Mouse (Mus musculus) kidney, postnatal 14 days (tissue): ENCODE results near the gene Sf3a2.
A peak's percentile ranks its signal among the peaks of the same experiment; 100 is the strongest.

Source experiments
- DNase-seq: peaks from one replicate; pipeline ENCODE4 v3.0.0; 2022; ENCODE audit warnings: mixed read lengths

The Sf3a2 gene

DNA sequence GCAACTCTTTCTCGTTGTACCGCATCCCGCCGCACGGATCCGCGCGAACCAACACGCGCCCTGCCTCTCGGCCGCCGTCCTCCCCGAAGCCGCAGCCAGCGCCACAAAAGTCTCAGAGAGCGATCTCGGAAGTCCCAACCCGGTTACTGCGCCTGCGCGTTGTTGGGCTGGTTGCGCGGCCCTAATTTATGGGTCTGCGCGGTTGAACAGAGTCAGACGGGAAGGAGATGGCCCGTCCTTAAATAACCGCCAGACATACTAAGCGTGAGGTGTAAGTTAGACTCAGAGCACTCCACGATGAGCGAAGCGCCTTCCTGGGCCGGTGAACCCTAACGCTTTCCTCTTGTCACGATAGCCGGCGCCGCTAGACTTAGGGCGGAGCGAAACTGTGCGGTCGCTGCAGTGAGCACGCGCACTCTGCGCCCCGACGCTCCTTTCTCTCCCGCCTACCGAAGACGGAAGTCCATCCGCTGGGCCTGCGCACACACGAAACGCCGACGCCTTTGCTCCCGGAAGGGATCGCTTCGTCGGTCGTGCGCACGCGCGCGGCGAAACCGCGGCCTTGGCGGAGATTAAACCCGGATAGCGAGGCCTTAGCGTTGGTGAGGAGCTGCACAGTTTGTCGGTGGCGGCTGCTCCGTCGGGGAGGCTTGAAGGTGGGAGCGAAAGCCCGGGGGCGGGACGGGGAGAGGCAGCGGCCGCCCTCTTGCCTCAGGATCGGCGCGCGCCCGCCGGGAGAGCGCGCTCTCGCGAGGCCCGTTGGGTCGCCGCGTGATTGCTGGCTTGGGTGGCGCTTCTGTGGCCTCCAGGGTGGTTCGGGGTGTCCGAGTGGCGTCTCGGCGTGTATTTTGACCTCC lies at the start of gene Sf3a2, which contains the start of gene Plekhj1:
Sf3a2 (plus strand) TSS at position 49 of the 857 bp plus-strand sequence.
Plekhj1 (minus strand) TSS at position 477 of the 857 bp plus-strand sequence.
- peak; percentile 97 for DNase-seq

DNA sequence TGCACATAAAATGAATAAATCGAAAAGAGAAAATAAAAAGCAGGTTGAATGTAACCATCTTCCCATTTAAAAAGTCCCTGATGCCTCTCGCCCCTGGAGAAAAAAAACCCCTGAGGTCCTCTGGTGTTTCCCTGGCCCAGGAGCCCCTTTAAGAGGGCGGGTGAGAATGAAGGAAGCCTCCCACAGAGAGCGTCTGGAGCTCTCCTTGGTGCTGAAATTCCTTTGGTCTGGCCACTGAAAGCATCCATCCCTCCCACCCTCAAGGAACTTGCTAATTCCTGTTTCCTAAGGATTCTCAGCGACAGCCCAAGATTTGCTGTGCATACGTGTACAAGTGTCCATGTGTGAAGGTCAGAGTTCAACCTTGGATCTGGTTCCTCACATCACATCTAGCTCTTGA lies 49.4 kb upstream of the Sf3a2 start:
- peak; percentile 80 for DNase-seq

DNA sequence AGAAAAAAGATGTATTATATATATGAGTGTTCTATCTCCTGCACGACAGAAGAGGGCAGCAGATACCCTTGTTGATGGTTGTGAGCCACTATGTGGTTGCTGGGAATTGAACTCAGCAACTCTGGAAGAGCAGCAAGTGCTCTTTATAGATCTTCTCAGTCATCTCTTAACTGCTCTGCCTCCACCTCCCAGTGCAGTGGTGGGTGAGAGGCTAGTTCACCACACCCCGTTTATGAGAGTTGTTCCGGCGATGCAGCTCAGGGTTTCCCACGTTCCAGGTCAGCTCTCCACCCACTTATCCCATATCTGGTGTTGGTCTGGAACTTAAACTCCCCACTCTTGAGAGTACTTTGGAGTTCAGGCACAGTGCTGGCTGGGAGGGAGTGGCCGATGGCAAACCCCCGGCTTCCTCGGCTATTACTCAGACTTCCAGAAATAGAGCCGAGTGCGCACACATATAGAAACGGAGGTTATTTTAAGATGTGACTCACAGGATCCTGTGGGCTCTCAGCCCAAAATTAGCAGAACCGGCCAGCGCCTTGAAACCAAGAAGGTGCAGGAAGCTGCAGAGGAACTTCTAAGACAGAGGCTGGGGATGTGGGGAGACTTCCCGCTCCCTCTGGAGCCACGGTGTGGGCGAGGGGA lies 46.7 kb upstream of the Sf3a2 start:
- peak; percentile 70 for DNase-seq

DNA sequence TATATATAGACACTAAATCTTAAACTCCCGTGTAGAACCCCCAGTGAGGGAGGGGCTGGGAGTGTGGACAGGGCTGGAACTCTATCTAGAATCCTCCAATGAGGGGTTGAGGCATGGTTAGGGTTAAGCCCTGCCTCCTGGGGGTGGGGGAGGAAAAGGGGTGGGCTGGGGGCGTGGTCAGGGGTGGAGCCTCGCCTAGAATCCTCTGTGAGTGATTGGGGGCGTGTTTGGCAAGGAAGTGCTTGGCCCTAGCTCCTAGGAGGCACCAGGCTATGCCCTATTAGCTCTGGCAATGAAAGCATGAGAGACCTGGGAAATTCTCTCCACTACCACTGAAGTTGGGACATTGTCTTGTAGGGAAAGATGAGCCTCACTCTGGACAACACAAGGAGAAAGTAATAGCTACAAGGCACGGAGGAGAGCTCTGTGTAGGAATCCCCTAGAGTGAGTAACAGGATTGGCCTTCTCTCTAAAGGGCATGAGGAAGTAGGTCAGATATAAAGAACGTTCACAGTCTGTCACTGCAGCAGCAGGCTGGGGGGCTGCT lies 45.8 kb upstream of the Sf3a2 start:
- DNase-seq: peak; percentile 89

DNA sequence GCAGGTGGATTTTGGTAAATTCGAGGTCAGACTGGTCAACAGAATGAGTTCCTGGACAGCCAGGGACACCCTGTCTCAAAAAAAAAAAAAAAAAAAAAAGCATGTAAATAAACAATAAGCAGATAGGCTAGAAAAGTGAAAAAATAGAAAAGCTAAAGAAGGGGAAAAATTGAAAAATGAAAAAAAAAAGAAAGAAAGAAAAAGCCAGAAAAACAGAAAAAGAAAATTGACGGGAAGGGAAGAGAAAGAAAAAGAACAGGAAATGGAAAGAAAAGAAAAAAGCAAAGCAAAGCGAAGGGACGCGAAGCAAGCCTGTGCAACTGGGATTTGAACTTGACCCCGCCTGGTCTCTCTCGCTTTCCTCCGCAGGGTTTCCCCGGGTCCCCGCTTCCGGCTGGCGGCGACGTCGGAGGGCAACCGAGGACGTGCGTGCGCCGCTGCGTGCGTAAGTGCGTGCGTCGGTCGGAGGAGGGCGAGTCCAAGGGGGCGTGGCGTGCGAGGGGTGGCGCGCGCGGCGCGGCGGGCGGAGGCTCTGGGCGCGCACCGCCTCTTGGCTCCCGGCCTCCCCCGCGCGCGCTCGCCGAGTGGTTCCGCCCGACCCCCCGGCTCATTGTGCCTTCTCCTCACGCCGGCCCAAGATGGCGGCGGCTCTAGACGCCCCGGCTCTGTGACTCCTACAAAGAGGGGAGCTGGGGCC lies 43.3 kb upstream of the Sf3a2 start, which contains the start of gene Dot1l:
Dot1l (plus strand) TSS at position 613 of the 697 bp plus-strand sequence.
- peak; percentile 99 for DNase-seq

GRCm38 (mm10) chr10:80755291-80756015 lies 42.5 kb upstream of the Sf3a2 start:
- no peak for DNase-seq

GRCm38 (mm10) chr10:80756099-80756498 lies 41.9 kb upstream of the Sf3a2 start:
- DNase-seq: no peak

DNA sequence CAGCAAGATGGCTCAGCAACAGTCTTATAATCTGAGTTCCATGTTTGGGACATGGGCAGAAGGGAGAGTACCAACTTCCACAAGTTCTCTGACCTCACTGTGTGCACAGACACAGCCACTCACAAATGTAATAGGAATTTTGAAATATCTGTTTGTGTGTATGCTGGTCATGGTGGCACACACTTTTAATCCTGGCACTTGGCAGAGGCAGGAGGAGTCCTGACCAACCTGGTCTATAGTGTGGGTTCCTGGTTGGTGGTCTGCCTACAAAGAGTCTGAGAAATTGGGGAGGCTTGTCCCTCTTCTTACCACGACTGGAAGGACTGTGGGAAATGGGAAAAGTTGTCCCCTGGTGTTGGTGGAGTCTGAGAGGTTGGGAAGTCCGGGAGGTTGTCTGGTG lies 41.5 kb upstream of the Sf3a2 start:
- no peak for DNase-seq

- no peak for DNase-seq
Observed at GRCm38 (mm10) chr10:80756967-80757366, 41.0 kb upstream of the Sf3a2 start.

GRCm38 (mm10) chr10:80757717-80758116 lies 40.3 kb upstream of the Sf3a2 start:
- peak; percentile 84 for DNase-seq

GRCm38 (mm10) chr10:80758651-80759050 lies 39.3 kb upstream of the Sf3a2 start:
- no peak for DNase-seq

DNA sequence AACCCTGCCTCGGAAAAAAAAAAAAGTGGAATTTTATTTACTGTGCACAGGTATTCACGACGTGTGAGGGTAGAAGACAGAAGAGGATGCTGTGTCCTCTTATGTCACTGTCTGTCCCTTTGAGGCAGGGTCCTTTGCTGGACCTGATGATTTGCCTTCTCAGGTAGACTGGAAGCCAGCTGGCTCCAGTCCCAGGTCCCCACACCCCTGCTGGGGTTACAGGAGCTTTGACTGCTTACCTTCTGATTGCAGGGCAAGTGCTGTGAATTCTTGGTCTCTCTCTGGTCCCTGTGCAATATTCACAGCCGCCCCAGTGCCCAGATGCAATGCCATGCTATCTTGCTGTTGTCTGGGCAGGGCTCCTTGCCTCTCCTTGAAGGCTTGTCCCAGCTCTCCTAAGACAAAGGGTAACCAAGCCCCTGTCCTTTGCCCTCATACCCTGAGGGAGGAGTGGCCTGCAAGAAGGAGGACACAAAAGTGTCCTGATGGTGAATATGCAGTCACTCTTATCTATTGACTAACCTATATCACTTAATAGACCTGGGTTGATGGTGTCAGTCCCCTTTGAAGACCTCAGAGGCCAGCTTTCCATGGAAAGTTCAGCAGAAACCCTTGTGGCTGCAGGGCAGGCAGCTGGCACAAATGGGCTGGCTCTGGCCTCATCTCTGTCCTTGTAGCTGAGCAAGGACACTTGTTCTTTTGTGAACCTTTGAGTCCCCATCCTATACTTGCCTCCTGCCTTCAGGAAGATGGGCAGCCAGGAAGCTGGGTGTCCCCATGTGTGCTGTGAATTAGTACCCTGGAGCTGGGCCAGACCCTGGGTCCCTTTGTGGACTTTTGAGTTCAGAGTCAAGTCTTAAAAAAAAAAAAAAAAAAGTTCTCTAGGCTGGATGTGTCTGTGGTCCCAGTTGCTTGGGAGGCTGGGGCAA lies 37.1 kb upstream of the Sf3a2 start:
- peak; percentile 60 for DNase-seq

GRCm38 (mm10) chr10:80761821-80762220 lies 36.2 kb upstream of the Sf3a2 start:
- DNase-seq: no peak

DNA sequence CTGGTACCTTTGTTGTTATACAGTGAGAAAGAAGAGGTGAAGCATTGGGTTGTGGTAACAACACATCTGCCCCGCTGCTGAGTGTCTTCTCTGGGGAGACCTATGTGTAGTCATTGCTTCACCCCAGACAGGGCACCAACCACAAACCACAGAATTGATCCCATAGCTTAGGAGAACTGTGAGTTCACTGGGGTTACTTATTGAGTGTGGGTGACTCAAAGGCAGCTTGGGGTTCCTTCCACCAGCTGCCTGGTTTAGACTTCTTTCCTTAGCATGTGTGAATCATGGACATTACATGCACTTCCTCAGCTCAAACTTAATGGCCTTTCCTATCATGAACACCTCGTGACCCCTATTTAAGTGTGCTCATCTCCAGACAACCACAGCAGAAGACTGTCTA lies 34.5 kb upstream of the Sf3a2 start:
- no peak for DNase-seq

- DNase-seq: no peak
Observed at GRCm38 (mm10) chr10:80765746-80766145, 32.3 kb upstream of the Sf3a2 start.

GRCm38 (mm10) chr10:80766161-80766815 lies 31.7 kb upstream of the Sf3a2 start:
- peak; percentile 71 for DNase-seq

DNA sequence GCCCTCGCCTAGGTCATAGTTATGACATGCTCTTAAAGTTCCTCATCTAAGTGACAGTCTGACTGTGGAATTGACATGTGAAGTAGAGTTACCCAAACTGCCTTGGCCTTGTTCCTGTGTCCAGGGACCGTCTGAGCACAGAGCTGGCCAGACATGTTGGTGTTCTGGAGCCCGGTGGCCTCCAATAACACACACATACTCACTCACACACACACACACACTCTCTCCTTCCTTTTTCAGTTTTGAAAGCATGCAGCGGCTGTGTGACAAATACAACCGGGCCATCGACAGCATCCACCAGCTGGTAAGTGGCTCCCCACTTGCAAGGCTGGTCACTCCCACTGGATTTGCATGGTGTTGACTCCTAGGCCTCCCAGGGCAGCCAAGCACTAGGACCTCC lies 29.6 kb upstream of the Sf3a2 start:
- no peak for DNase-seq

GRCm38 (mm10) chr10:80773816-80774215 lies 24.2 kb upstream of the Sf3a2 start:
- DNase-seq: no peak

DNA sequence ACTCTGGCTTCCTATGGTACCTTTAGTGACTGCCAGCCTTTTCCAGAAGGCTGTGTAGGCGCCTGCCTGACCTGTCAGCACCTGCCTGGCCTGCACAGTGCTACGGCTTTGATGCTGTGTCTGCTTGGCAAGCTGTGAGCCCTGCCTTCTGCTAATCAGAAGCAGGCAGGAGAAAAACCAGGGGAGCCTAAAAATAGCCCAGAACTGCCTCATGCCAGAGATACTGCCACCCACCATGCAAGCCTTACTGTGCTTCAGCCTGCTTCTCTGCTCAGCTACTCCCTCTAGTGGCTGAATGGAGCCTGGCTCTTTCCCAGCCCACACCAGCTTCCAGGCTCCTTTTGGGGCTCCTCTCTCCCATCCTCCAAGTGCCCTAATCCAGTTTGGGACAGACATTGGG lies 23.4 kb upstream of the Sf3a2 start:
- peak; percentile 78 for DNase-seq

DNA sequence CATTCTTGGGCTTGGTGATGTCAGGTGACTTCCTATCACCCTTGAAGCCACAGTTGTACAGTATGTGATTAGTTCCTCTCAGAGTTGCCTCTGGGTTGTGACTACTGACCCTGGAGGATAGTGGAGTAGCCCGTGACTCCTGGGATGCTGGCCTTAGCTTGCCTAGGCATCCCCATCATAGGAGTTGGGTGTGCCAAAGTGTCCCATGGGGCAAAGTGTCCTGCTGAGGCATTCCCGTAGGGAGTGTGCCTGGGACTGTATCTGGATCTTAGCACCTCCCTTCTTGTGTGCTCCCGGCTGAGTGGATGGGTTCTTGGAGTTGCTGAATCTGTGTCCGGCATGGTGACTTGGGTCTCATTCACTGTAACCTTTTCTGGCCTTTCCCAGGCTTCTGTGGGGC lies 23.0 kb upstream of the Sf3a2 start:
- no peak for DNase-seq

- no peak for DNase-seq
Observed at GRCm38 (mm10) chr10:80775731-80776130, 22.3 kb upstream of the Sf3a2 start.
